Mouse (Mus musculus): ENCODE measurements around the gene Rev3l. TPM values are rescaled to one million over a fixed set of nuclear protein-coding genes. Genes with fewer than 3 reads are reported as not detected.
A peak's percentile ranks its signal among the peaks of the same experiment; 100 is the strongest.

The Rev3l gene
- total RNA-seq (2021), result 26.9 and 34.8 TPM in 2 replicates
- long read RNA-seq, experiment 1, partial matches to known transcripts, result 1 of 1 reads
- long read RNA-seq, experiment 1, other reads (novel, unspliced or antisense), result 0 of 1 reads
- long read RNA-seq, experiment 2, result 0 reads

GRCm38 (mm10) chr10:39731736-39732265, at the start of gene Rev3l:
Gene Rev3l, plus strand, starts transcription at chr10:39732118.
- DNase-seq, result peak; percentile 95

GRCm38 (mm10) chr10:39682556-39682955, 49.4 kb upstream of the Rev3l start:
- DNase-seq, result no peak

GRCm38 (mm10) chr10:39683481-39683880, 48.4 kb upstream of the Rev3l start:
- peak; percentile 53 for DNase-seq

- no peak for DNase-seq
These were observed 45.1 kb upstream of the Rev3l start for GRCm38 (mm10) chr10:39686811-39687210.

GRCm38 (mm10) chr10:39687851-39688250, 44.1 kb upstream of the Rev3l start:
- DNase-seq, result peak; percentile 28

- no peak for DNase-seq
These were observed 40.4 kb upstream of the Rev3l start for GRCm38 (mm10) chr10:39691351-39692064.

- DNase-seq, result no peak
These were observed 39.8 kb upstream of the Rev3l start for GRCm38 (mm10) chr10:39692152-39692551.

- no peak for DNase-seq
These were observed 24.0 kb upstream of the Rev3l start for GRCm38 (mm10) chr10:39707717-39708510.

GRCm38 (mm10) chr10:39716936-39717335, 15.0 kb upstream of the Rev3l start:
- no peak for DNase-seq

GRCm38 (mm10) chr10:39730976-39731735, 762 bp upstream of the Rev3l start:
- peak; percentile 98 for DNase-seq

GRCm38 (mm10) chr10:39732266-39733100, 565 bp downstream of the Rev3l start:
- DNase-seq, result peak; percentile 90

GRCm38 (mm10) chr10:39733101-39733399, 1.1 kb downstream of the Rev3l start:
- DNase-seq, result peak; percentile 87

GRCm38 (mm10) chr10:39733421-39733930, 1.6 kb downstream of the Rev3l start:
- no peak for DNase-seq

GRCm38 (mm10) chr10:39736187-39736586, 4.3 kb downstream of the Rev3l start:
- no peak for DNase-seq

GRCm38 (mm10) chr10:39742057-39742456, 10.1 kb downstream of the Rev3l start:
- no peak for DNase-seq

GRCm38 (mm10) chr10:39764752-39765151, 32.8 kb downstream of the Rev3l start:
- no peak for DNase-seq

- DNase-seq, result no peak
These were observed 34.8 kb downstream of the Rev3l start for GRCm38 (mm10) chr10:39766702-39767101.

- DNase-seq, result no peak
These were observed 40.3 kb downstream of the Rev3l start for GRCm38 (mm10) chr10:39772259-39772658.

GRCm38 (mm10) chr10:39773940-39774726, 42.2 kb downstream of the Rev3l start:
- no peak for DNase-seq

- no peak for DNase-seq
These were observed 45.0 kb downstream of the Rev3l start for GRCm38 (mm10) chr10:39776927-39777326.

Measured in adrenal gland, postnatal 14 days (tissue).